Mouse (Mus musculus) stomach, postnatal 0 days (tissue): ENCODE results near the gene Gpd2.

Source experiments
- CTCF ChIP-seq: IDR thresholded peaks from 2 replicates; pipeline ENCODE4 v1.5.1; 2016; ENCODE audit warnings: antibody characterized with exemption, low read depth, mild to moderate bottlenecking, moderate library complexity
- EP300 ChIP-seq: optimal IDR thresholded peaks from 2 replicates; pipeline ENCODE3; 2016; ENCODE audit warnings: antibody characterized with exemption

GRCm38 (mm10) chr2:57225236-57225635 lies 12.2 kb upstream of the Gpd2 start:
- TF ChIP-seq CTCF (no peak), EP300 (no peak)
